Mouse (Mus musculus): ENCODE measurements around the gene Tent5a.
A peak's percentile ranks its signal among the peaks of the same experiment; 100 is the strongest.

Gene Tent5a

DNA sequence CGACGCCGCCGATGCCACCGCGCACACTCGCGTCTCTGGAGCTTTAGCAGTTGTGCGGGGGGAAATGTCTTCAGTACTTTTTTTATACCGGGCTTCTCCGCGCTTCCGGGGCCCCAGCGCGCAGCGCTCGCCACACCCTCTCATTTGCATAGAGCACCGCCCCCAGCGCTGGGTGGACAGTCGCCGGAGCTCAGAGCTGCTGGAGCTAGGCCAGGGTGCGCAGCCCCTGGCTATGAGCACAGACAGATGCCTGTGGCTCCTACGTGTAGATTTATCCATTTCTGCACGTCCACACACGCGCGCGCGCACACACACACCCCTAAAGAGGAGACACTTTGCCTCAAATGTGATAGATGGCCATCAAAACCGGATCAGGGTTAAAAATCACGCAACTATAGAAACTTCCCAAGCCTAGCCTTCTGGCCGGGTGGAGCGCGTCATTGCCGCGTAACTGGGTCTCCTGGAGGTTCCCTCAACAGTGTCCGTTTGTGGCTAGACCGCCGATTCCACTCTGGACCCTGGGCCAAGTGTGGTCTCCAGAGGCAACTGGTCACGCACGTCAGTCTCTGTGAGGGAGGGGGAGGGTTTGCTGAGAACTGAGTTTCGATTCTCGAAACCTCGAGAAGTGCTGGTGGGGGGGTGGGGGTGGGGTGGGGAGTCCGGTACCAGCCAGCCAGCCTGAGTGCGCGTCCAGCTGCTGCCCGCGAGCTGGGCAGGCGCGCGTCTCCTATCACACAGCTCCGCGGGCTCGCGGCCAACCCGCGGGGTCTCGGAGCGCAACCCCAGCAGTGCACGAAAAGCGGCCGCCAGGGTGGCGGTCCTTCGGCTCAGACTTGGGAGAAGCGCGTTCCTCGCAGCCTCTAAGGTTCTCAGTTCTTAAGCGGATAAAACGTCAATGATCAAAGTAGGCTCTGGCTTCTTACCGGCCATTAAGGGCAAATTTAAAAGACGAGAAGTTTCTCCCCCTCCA lies at the start of gene Tent5a:
Tent5a (minus strand) TSS at position 107 of the 970 bp plus-strand sequence.
- peak; percentile 75 for DNase-seq

- DNase-seq, result no peak
Measured at GRCm38 (mm10) chr9:85376643-85377307, 49.6 kb upstream of the Tent5a start.

GRCm38 (mm10) chr9:85375152-85375551 lies 48.0 kb upstream of the Tent5a start:
- DNase-seq, result no peak

DNA sequence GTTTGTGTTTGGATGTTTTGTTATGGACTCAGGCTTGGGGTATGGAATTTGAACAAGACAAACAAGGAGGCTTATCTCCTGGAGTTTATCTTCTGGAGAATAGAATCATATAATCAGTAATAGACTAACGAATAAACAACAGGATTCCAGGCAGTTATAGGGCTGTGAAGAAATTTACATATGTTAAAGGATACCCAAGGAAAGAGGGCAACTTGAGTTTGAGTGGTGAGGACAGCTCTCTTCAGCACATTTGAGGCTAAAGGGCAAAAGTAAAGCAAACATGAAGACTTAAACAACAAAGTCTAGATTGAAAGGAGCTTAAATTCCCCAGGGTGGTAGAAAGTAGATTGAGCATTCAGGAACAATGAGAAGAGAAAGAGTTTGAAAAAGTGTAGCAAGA lies 44.9 kb upstream of the Tent5a start:
- no peak for DNase-seq

- no peak for DNase-seq
Measured at GRCm38 (mm10) chr9:85369512-85369911, 42.4 kb upstream of the Tent5a start.

DNA sequence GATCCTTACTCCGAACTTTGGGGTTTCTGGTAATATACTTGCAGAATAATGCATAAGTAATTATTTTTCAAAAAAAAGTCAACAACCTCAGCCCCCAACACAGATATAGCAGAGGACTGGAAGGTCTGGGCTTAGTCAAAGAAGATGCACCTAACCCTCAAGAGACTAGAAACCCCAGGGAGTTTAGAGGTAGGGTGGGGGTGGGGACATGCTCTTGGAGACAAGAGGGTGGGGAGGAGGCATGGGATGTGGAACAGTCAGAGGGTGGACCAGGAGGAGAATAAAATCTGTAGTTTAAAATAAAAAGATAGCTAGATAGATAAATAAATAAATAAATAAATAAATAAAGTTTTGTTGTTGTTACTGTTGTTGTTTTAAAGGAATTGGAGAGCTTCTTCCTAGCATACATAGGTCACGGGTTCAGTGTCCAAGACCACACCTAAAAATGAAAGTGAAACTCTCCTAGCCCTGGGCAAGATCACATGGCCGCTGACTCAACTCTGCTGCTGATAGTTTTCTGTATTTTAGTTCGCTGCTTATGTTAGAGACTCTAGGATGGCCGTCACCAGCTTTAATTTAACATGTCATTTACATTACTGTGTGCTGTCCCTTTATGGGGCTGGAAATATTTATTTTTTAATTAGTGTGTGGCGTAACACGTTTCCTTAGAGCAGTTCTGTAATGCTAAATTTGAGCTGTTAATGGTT lies 30.2 kb upstream of the Tent5a start:
- no peak for DNase-seq

- DNase-seq, result no peak
Measured at GRCm38 (mm10) chr9:85355559-85355958, 28.4 kb upstream of the Tent5a start.

DNA sequence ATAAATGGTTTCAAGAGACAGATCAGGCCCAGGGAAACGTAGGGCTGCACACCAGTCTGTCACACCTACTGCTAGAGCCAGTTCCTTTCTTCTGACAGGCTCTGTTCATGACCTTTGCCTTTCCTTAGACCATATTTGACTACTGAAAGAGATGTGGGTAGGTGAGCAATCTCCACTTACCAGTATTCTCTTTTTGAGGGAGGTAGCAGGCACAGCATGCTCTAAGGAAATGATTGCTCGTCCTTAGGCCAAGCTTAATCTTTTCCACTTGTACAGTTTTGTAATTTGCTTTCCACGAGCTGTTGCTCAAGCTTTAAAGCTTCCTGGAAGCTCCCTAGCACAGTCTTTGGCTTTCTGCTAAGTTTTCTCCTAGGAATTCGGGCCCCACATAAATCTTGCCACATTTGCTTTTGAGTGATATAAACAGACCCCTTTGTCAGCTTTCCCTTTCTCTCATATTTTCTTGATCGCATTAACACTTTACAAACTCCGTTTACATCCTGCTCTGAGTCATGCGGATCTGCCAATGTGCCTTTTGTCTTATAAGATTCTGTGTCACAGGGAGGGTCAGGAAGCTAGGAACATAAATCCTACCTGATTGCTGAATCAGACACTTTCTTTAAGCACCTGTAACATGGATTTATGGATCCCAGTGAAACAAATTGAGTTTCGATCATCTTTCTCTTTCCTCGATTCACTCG lies 20.8 kb upstream of the Tent5a start:
- no peak for DNase-seq

- no peak for DNase-seq
Measured at GRCm38 (mm10) chr9:85342892-85343785, 16.0 kb upstream of the Tent5a start.

- DNase-seq, result no peak
Measured at GRCm38 (mm10) chr9:85340303-85340702, 13.2 kb upstream of the Tent5a start.

GRCm38 (mm10) chr9:85336046-85336445 lies 8.9 kb upstream of the Tent5a start:
- no peak for DNase-seq

DNA sequence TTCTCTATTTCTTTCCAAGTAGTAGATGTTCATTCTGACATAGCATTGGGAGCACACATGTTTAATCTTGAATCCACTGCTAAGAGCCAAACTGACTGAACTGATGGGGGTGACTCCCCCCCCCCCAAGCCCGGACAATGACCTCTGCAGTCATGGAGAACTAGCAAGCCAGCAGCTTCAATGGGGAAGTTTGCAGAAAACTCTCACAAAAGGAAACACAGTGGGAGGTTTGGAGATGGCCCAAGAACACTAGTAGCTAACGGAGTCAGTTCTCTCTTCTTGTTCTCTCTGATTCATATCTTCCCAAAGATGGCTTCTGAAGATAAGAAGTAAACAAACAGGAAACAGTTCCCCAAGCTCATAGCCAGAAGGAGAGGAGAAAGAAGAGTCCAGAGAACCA lies 4.4 kb upstream of the Tent5a start:
- no peak for DNase-seq

- peak; percentile 72 for DNase-seq
Measured at GRCm38 (mm10) chr9:85328259-85328658, 1.1 kb upstream of the Tent5a start.

DNA sequence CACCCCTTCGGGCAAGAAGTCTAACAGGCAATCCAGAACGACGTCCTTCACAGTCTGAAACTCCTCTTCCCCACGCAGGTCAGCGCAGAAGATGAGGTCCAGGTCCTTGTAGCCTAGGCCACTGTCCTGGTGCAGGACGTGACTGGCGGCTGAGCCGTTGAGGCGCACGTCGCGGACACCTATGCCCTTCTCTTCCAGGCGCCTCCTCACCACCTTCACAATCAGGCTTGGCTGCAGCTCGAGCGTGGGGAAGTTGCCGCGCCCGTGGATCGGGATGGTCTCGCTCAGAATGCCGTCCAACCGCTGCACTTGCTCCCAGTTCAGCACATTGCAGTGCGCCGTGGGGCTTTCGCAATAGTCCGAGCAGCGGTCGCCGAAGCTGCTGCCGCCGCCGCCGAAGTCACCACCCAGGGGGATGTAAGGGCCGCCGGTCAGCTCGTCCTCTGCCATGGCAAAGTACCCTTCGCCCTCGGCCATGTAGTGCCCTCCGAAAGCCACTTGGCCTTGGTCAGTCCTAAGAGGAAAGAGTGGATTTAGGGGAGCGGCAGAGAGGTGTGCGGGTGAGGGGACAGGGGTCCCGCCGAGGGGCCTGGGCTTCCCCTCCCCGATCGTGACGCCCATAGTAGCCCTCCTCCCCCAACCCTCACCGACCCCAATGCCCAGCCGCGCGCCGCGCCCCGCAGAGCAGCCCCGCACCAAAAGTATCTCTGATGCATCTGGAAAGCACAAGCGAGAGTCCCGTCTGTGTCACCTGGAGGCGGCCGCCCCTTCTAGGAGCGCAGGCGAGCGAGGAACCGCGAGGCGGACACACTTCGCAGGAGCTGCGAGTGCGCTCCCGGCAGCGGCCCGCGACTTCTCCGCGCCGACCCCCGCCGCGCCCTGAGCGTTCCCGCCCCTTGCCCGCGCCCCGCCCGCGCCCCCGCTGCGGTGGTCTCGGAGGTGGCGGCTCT lies 581 bp downstream of the Tent5a start:
- DNase-seq, result peak; percentile 24

DNA sequence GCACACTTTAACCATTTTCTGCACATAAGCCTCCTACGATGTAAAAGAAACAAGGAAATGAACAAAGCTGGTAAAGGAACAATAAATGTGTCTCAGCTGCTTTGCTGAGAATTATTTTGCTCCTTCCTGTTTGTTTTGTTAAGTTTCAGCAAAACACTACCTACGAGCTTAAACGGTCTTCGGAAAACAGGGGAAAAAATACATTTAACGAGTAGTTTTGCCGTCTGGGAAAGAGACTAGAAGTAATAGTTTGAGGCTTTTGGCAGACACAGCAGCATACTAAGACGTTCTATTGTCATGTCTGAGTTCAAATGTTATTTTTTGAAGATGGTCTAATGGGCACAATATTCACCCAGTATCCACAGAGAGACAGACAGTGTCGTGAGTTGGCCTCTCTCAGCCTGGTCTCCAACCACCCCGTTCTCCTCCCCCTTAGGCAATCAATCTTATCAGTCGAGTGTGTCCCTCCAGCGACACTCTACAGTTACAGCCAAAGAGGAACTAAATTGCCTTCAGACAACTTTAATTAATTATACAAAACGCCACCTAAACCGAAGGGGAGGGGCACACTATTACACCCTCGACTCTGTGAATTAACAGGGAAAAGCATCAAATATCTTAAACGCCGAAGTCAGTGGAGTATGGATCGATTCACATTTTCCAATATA lies 1.8 kb downstream of the Tent5a start:
- no peak for DNase-seq

- no peak for DNase-seq
Measured at GRCm38 (mm10) chr9:85324158-85324875, 2.8 kb downstream of the Tent5a start.

DNA sequence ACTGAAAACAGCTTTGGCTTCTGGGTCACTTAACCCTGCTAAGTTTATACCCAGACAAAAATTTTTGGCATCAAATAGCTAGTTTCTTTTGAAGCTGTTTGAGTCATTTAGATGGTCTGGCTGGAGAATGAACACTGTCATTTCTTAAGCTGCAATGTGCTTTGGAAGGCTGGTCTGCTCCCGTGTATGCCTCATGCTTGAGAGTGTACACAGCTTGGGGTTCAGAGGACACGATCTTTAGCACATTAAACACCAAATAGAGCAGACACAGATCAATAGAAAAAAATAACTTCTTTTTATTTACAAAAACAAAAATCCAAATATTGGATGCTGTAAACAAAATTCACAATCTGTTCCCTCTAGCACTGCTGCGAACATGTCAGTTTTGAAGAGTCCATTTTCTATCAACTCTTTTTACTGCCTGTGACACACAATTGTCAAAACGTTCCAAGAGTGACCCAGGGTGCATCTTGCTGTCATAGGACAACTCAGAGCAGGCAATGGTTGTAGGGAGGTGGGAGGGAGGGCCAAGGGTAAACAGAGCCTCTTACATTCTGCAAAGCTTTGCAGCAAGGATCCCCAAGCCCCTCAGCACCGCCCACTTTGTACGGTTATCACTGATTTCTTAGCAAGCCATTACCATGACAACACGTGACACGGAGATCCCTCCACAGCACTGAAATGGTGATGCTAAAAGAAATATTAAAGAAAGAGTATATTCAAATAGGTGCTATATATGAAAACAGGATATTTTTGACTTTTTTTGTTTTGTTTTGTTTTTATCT lies 6.8 kb downstream of the Tent5a start:
- no peak for DNase-seq

GRCm38 (mm10) chr9:85316122-85316521 lies 11.0 kb downstream of the Tent5a start:
- no peak for DNase-seq
